Mouse (Mus musculus) stomach, embryonic 14.5 days (tissue): Measurements from ENCODE around the gene Madd. TPM values are rescaled to one million over a fixed set of nuclear protein-coding genes. Genes with fewer than 3 reads are reported as not detected.

Experiments
- ATAC-seq: fragments of 200-750 bp; cut with Nextera tagmentation; 2 replicates; pipeline ENCODE4 v1.8.0; 2017; ENCODE audit warnings: low read depth, moderate TSS enrichment; ENCODE audit not compliant: insufficient number of reproducible peaks, insufficient read depth, low FRiP score
- H3K27ac ChIP-seq: fragments of 300-500 bp; sonication (generic); 2 replicates; pipeline ENCODE4 v1.5.1; 2014; ENCODE audit warnings: mild to moderate bottlenecking, low read length, moderate library complexity, mixed read lengths
- H3K27me3 ChIP-seq: fragments of 300-500 bp; sonication (generic); 2 replicates; pipeline ENCODE4 v1.6.1; 2014; ENCODE audit warnings: low read length, control low read depth, mixed read lengths; ENCODE audit not compliant: control insufficient read depth, insufficient read depth
- H3K36me3 ChIP-seq: fragments of 300-500 bp; sonication (generic); 2 replicates; pipeline ENCODE4 v1.6.1; 2014; ENCODE audit warnings: mild to moderate bottlenecking, control low read depth, low read length, moderate library complexity, mixed read lengths; ENCODE audit not compliant: control insufficient read depth, insufficient read depth
- H3K4me1 ChIP-seq: fragments of 300-500 bp; sonication (generic); 2 replicates; pipeline ENCODE4 v1.6.1; 2014; ENCODE audit warnings: low read length, control low read depth, mixed read lengths; ENCODE audit not compliant: control insufficient read depth, insufficient read depth
- H3K4me2 ChIP-seq: fragments of 300-500 bp; sonication (generic); replicated peaks from 2 replicates; pipeline ENCODE4 v1.6.1; 2014; ENCODE audit warnings: low read depth, low read length, control low read depth
- H3K4me3 ChIP-seq: fragments of 300-500 bp; sonication (generic); 2 replicates; pipeline ENCODE4 v1.5.1; 2014; ENCODE audit warnings: low read depth, low read length, control low read depth
- H3K9ac ChIP-seq: fragments of 300-500 bp; sonication (generic); replicated peaks from 2 replicates; pipeline ENCODE4 v1.6.1; 2014; ENCODE audit warnings: low read depth, mild to moderate bottlenecking, control low read depth, low read length, moderate library complexity, mixed read lengths
- H3K9me3 ChIP-seq: fragments of 300-500 bp; sonication (generic); 2 replicates; pipeline ENCODE4 v1.6.1; 2016; ENCODE audit warnings: low read depth, low read length, control low read depth; ENCODE audit not compliant: control insufficient read depth
- WGBS: fragments of 180-500 bp; shearing (Covaris S2); extraction: QIAGEN DNeasy Blood & Tissue Kit; methylation state at CpG from one replicate; pipeline ENCODE4 v1.1.7; 2014; 5-methylcytosine and 5-hydroxymethylcytosine counted together
- polyA plus RNA-seq: library from polyadenylated mRNA; unstranded; fragments of >200 nt; fragmentation: Nextera tagmentation; extraction: Ambion mirVana; gene quantifications from 2 replicates; pipeline ENCODE4 v1.2.1, GENCODE M21; 2014

The Madd gene
- polyA plus RNA-seq, 1 experiment from 2014 or later, result 19.7 TPM

DNA sequence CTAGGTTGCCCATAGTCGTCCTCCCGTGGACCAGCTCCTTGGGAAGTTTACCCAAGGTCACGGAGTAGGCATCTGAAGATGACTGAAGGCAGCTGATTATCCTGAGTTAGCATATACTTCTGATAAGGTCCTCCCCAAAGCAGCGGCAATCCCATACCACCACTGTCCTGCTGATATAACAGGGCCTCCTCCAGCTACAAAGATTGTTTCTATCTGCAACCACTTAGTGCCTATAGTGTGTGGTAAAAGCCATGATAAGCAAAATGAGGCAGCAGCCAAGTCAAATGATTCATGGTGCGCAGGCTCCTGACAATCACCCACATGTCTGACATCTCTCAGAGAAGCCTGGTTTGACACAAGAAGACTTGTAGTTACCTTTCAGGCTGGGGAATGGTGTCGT lies 18.6 kb downstream of the Madd start:
- Histone ChIP-seq H3K27me3 (no peaks in the 10 kb centered on the region), H3K9me3 (no peaks in the 10 kb centered on the region), H3K27ac (no peak overlapping the region), H3K4me2 (no peak overlapping the region), H3K4me3 (no peak overlapping the region), H3K4me1 (no peaks in the 10 kb centered on the region), H3K9ac (no peak overlapping the region), H3K36me3 (peaks cover 27% of the 10 kb centered on the region; the same call in 1 of the 2 replicates)
- whole genome bisulfite sequencing, result 84% methylated on average over 6 of the region's 6 CpGs
- ATAC-seq, result no peak

DNA sequence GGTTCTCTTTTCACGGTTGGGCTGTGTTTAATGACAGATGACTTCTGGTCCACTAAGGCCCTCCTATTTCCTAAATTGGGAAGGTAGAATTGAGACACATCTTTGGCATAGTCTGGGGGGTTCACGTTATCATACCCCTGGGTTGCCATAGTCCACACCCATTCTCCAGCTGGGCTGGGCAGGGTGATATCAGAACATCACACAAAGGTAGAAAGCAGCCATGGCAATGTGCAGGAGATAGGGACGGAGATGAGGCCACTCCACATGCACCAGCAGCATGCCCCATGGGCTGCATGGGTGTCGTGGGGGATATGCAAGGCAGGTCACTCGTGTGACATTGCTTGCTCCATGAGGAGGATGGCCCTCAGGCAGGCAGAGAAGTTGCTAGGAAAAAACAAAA lies 20.1 kb downstream of the Madd start:
- Histone ChIP-seq H3K4me3 (no peak overlapping the region), H3K27ac (no peak overlapping the region), H3K4me1 (no peaks in the 10 kb centered on the region), H3K9me3 (no peaks in the 10 kb centered on the region), H3K9ac (no peak overlapping the region), H3K27me3 (no peaks in the 10 kb centered on the region), H3K4me2 (no peak overlapping the region), H3K36me3 (peaks cover 22% of the 10 kb centered on the region; the same call in 1 of the 2 replicates)
- no peak for ATAC-seq
- 80% methylated on average over 5 of the region's 5 CpGs for WGBS

DNA sequence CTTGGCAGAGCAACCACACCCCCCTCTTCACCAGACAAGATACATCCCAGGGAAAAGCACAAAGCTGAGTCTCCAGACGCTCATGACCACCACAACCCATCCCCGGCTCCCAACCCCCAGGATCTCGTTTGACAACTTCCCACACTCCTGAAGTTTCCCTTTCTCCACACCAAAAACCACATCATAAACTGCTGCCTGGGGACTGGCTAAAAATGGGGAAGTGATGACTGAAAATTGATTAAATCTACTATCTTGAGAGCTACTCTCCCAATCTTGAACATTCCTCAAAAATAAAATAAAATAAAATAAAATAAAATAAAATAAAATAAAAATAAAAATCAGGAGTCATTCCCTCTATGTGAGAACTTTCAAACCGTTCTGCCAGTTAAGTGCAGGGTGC lies 20.7 kb downstream of the Madd start:
- Histone ChIP-seq H3K36me3 (peaks cover 24% of the 10 kb centered on the region; the same call in 1 of the 2 replicates), H3K27me3 (no peaks in the 10 kb centered on the region)
- WGBS, result 83% methylated on average over 4 of the region's 4 CpGs

DNA sequence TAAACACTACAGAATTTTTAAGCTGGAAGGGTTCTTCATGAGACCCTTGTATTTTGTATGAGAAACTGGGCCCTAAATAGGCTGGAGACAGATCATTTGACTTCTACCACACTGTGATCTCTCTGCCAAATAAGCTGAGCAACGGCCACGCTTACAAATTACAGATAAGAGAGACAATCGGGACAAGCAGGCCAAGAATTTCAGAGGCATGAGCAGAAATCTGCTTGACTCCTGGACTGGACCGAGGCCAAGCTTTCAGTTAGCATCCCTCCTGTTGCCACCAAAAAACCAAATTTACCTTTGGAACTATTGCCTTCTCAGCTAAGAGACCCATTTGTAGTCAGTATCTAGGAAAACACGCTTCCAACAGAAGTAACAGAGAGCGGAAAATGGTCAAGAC lies 23.0 kb downstream of the Madd start:
- Histone ChIP-seq H3K4me2 (no peak overlapping the region), H3K4me1 (no peaks in the 10 kb centered on the region), H3K4me3 (no peak overlapping the region), H3K27me3 (no peaks in the 10 kb centered on the region), H3K9me3 (no peaks in the 10 kb centered on the region), H3K9ac (no peak overlapping the region), H3K36me3 (peaks cover 21% of the 10 kb centered on the region; the same call in 1 of the 2 replicates), H3K27ac (no peak overlapping the region)
- ATAC-seq, result no peak
- 78% methylated on average over 6 of the region's 6 CpGs for WGBS

More for the DNA sequence above, 20.7 kb downstream of the Madd start:
- Histone ChIP-seq H3K4me2 (no peak overlapping the region), H3K9me3 (no peaks in the 10 kb centered on the region), H3K4me3 (no peak overlapping the region), H3K4me1 (no peaks in the 10 kb centered on the region), H3K9ac (no peak overlapping the region), H3K27ac (no peak overlapping the region)
- no peak for ATAC-seq

DNA sequence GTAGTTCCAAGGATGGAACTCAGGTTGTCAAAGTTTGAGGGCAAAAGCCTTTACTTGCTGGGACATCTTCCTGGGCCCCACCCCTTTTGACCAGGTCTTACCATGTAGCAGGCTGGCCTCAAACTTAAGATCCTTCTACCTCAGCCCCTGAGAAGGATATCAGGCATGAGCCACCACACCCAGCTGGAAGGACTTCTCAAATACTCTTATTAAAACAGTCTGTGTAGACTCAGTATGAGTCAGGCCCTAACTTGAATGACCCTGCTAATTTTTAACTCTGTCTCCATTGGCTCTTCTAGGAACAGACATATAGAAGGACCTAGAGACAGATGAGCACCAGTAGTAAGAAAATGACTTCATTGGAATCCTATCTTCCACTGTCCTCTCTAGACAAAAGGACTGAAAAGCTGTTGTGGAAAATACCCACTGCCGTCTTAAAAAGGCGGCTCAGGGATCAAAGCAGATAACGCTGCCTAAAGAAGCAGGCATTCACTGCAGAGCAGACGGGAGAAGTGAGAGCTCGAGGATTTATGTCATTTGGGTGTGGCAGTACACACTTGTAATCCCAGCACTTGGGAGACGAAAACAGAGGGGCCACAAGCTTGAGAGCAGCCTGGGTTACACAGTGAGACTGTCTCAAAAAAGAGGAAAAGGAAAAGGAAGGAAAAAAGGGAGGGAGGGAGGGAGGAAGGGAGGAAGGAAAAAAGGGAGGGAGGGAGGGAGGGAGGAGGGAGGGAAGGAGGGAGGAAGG lies 26.5 kb downstream of the Madd start:
- no peaks in the 10 kb centered on the region for H3K9me3 ChIP-seq
- 37% methylated on average over 6 of the region's 6 CpGs for WGBS
- peak; percentile 49; the same call in 1 of the 2 replicates for ATAC-seq
- no peak overlapping the region for H3K4me3 ChIP-seq
- peak overlapping the region; percentile 21; the same call in 1 of the 2 replicates for H3K27ac ChIP-seq
- H3K36me3 ChIP-seq, result peaks cover 19% of the 10 kb centered on the region; the same call in 1 of the 2 replicates
- no peak overlapping the region for H3K9ac ChIP-seq
- no peak overlapping the region for H3K4me2 ChIP-seq
- H3K27me3 ChIP-seq, result no peaks in the 10 kb centered on the region
- no peaks in the 10 kb centered on the region for H3K4me1 ChIP-seq

DNA sequence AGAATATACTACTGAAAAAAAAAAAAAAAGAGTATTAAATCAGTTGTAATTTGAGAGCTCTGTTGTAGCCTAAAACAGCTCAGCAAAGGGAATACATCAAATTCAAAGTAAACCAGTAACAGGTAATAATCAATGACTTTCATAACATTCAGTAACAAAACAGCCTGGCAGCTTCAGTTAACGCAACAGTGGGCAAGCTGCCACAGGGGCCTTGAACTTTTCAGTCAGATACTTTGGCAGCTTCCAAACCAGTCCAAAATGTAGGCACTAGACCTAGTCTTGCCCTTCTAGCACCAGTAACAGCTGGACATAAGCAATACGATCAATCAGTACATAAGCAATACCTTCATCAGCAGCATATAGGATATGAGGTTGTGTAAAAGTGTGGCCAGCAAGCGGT lies 29.5 kb downstream of the Madd start:
- no peaks in the 10 kb centered on the region for H3K27me3 ChIP-seq
- peaks cover 14% of the 10 kb centered on the region; the same call in 1 of the 2 replicates for H3K36me3 ChIP-seq
- H3K9me3 ChIP-seq, result no peaks in the 10 kb centered on the region
- H3K4me3 ChIP-seq, result no peak overlapping the region
- no peak overlapping the region for H3K9ac ChIP-seq
- ATAC-seq, result no peak
- 97% methylated on average over 3 of the region's 3 CpGs for WGBS
- no peak overlapping the region for H3K27ac ChIP-seq
- no peaks in the 10 kb centered on the region for H3K4me1 ChIP-seq
- no peak overlapping the region for H3K4me2 ChIP-seq

DNA sequence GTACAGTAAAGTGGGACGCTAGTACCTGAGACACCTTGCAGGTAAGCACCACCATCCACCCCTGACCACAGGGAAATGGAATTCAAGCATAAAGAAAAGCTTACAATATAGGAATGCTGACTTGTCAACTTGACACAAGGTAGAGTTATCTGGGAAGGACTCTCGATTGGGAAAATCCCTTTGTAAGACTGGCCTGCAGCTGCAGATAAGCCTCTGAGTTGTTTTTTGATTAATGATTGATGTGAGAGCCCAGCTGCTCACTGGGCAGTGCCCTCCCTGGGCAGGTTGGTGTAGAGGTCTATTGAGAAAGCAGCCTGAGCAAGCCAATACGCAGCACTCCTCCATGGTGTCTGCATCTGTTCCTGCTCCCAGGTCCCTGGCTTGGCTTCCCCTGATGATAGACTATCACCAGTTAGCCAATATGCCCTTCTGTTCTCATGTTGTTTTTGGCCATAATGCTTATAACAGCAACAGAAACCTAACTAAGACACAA lies 30.7 kb downstream of the Madd start:
- 68% methylated on average over 3 of the region's 3 CpGs for WGBS
- Histone ChIP-seq H3K36me3 (peaks cover 12% of the 10 kb centered on the region; the same call in 1 of the 2 replicates), H3K4me3 (no peak overlapping the region)

DNA sequence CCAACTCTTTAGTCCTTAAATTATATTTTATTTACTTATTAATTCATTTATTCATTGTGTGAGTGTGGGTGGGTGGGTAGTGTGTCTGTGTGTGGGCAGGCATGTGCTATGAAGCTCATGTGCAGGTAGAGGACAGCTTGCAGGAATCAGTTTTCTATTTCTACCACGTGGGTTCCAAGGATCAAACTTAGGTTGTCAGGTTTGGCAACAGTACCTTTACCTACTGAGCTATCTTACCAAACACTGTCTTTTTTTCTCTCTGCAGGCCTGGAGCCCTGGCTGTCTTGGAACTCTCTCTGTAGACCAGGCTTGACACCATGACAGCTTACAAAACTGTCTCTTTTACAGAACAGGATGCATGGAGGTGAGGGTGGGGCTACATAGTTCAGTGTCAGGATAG lies 32.3 kb downstream of the Madd start:
- Histone ChIP-seq H3K4me2 (no peak overlapping the region), H3K9ac (no peak overlapping the region), H3K27ac (no peak overlapping the region), H3K4me3 (no peak overlapping the region), H3K36me3 (peaks cover 9% of the 10 kb centered on the region; the same call in 1 of the 2 replicates), H3K9me3 (no peaks in the 10 kb centered on the region), H3K27me3 (no peaks in the 10 kb centered on the region), H3K4me1 (no peaks in the 10 kb centered on the region)
- WGBS, result 64% methylated on average over 1 of the region's 1 CpGs
- no peak for ATAC-seq

More for the DNA sequence above, 30.7 kb downstream of the Madd start:
- Histone ChIP-seq H3K4me1 (no peaks in the 10 kb centered on the region), H3K27me3 (no peaks in the 10 kb centered on the region), H3K4me2 (no peak overlapping the region), H3K9ac (no peak overlapping the region), H3K27ac (no peak overlapping the region), H3K9me3 (no peaks in the 10 kb centered on the region)
- no peak for ATAC-seq
